Mouse (Mus musculus) hindbrain, embryonic 12.5 days (tissue): ENCODE measurements around the gene 1700025B11Rik. TPM values are rescaled to one million over a fixed set of nuclear protein-coding genes. Genes with fewer than 3 reads are reported as not detected.
"Not testable (repeated sequence)": the region's sequence is repeated elsewhere in the genome, so short reads cannot be mapped to it uniquely, and the experiment has no call there.

ENCODE experiments used
- ATAC-seq: fragments of 200-750 bp; cut with Nextera tagmentation; 2 replicates; pipeline ENCODE4 v1.8.0; 2017; ENCODE audit warnings: moderate TSS enrichment; ENCODE audit not compliant: low FRiP score
- H3K27ac ChIP-seq: fragments of 300-500 bp; sonication (generic); 2 replicates; pipeline ENCODE4 v1.5.1; 2016; ENCODE audit warnings: mild to moderate bottlenecking
- H3K27me3 ChIP-seq: fragments of 300-500 bp; sonication (generic); 2 replicates; pipeline ENCODE4 v1.6.1; 2016; ENCODE audit warnings: mild to moderate bottlenecking
- H3K36me3 ChIP-seq: fragments of 300-500 bp; sonication (generic); 2 replicates; pipeline ENCODE4 v1.6.1; 2016; ENCODE audit warnings: mild to moderate bottlenecking
- H3K4me1 ChIP-seq: fragments of 300-500 bp; sonication (generic); 2 replicates; pipeline ENCODE4 v1.6.1; 2016
- H3K4me2 ChIP-seq: fragments of 300-500 bp; sonication (generic); replicated peaks from 2 replicates; pipeline ENCODE4 v1.6.1; 2016; ENCODE audit warnings: mild to moderate bottlenecking
- H3K4me3 ChIP-seq: fragments of 300-500 bp; sonication (generic); 2 replicates; pipeline ENCODE4 v1.5.1; 2016; ENCODE audit warnings: mild to moderate bottlenecking
- H3K9ac ChIP-seq: fragments of 300-500 bp; sonication (generic); 2 replicates; pipeline ENCODE4 v1.6.1; 2016; ENCODE audit warnings: mild to moderate bottlenecking, moderate library complexity
- H3K9me3 ChIP-seq: fragments of 300-500 bp; sonication (generic); replicated peaks from 2 replicates; pipeline ENCODE4 v1.6.1; 2016; ENCODE audit warnings: mild to moderate bottlenecking
- WGBS: fragments of 180-500 bp; shearing (Covaris S2); methylation state at CpG from one replicate; pipeline ENCODE4 v1.1.7; 2016; 5-methylcytosine and 5-hydroxymethylcytosine counted together
- polyA plus RNA-seq: library from polyadenylated mRNA; unstranded; fragments of >200 nt; fragmentation: Nextera tagmentation; extraction: Ambion mirVana; gene quantifications from 2 replicates; pipeline ENCODE4 v1.2.1, GENCODE M21; 2016

The 1700025B11Rik gene
- polyA plus RNA-seq, 1 experiment from 2014 or later, result not detected

DNA sequence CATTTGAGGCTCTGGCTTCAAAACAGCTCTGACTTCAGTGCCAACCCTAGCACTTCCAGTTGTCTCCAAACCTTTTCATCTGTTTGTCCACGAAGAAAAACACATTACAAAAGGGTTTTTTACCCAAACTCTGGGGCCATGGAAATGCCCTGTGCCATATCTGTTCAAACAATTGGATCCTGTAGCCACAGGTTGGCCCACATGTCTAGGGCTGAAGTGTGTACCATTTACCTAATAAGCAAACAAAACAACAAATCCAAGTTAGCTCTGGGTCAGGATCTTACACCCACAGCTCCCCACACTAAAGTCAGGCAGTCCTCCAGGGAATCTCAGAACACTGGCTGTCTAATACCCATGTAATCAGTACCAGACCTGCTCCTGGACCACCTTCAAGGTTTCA, 22.5 kb downstream of the 1700025B11Rik start:
- not testable (repeated sequence) for H3K4me2 ChIP-seq, H3K9ac ChIP-seq, ATAC-seq, H3K27ac ChIP-seq, H3K36me3 ChIP-seq, H3K27me3 ChIP-seq, H3K4me1 ChIP-seq, H3K4me3 ChIP-seq, H3K9me3 ChIP-seq
- WGBS, result 47% methylated on average over 1 of the region's 1 CpGs

DNA sequence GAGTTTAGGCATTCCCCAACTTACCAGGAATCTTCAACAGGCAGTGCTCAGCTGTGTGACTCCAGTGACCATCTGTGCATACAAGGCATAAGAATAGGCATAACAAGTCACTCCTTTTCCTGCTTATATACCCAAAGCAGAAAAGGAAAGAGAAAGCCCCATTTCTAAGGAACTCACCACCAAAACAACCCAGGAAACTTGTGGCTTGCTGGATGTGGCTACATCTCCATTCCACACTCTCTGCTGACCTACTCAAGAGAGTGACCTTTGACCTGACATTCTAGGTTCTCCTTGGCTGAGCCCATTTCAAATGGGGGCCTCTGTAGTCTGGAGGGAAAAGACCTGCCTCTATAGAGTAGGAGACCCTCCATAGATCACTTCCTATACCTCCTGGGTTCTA, 28.5 kb downstream of the 1700025B11Rik start, which contains the start of gene Apol7c:
Apol7c (minus strand) TSS at position 101 of the 400 bp plus-strand sequence.
- Histone ChIP-seq H3K27ac (no peak within 1 kb of the TSS), H3K4me2 (no peak within 1 kb of the TSS), H3K9me3 (no peaks in the 10 kb centered on the region), H3K4me1 (no peaks in the 10 kb centered on the region), H3K27me3 (no peaks in the 10 kb centered on the region), H3K36me3 (no peaks in the 10 kb centered on the region), H3K9ac (no peak within 1 kb of the TSS), H3K4me3 (no peak within 1 kb of the TSS)
- ATAC-seq, result no peak

DNA sequence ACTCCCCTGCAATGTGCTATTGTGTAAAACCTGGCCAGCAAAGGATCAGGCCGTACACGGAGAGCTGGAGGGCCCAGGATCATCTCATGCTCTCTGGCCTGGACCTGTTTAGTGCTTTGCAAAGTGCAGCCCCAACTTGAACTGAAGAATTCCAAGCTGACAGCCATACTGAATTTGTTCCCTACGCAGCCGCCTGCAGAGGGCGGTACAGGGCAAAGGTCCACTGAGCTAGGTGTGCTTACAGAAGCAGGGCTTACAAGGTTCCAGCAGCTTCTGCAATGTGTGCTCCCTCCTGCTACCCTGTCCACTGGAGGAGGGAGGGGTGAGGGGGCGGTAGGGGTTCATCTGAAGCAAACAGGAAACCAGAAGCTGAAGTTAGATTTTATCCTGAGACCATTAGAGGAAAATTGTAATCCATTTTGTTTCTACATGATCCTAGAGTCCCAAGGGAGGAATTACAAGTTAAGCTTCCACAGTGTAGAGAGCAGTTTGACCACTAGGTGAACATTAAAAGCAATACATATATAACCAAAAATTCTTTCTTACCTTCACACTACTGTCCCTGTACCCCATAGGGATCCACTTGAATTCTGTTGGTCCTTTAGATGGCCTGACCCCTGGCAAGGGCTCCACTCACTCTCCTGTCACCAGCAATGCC, 38.4 kb downstream of the 1700025B11Rik start:
- WGBS, result 16% methylated on average over 6 of the region's 6 CpGs
- not testable (repeated sequence) for H3K9ac ChIP-seq, H3K27ac ChIP-seq, H3K4me2 ChIP-seq, ATAC-seq, H3K36me3 ChIP-seq, H3K27me3 ChIP-seq, H3K4me3 ChIP-seq, H3K9me3 ChIP-seq, H3K4me1 ChIP-seq

DNA sequence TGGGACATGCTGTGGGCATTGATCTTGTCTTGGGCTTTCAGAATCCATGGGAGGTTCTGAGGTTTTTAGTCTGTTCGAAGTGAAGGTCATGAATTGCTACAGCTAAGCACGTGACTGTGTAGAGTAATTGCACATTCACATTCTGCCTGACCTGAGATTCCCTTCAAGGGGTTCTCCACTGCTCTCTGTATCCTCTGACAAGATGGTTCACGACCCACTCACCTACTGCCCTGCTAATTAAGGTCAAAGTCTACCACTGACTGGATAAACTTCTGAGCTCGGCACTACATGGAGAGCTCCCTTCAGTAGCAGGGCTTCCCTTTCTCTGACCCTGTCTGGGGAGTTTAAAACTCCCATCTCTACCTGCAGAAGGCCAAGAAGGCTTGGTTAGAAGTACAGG, 41.1 kb downstream of the 1700025B11Rik start:
- not testable (repeated sequence) for H3K9ac ChIP-seq, H3K4me1 ChIP-seq, H3K36me3 ChIP-seq, H3K4me2 ChIP-seq, H3K4me3 ChIP-seq, ATAC-seq, H3K27me3 ChIP-seq, H3K9me3 ChIP-seq, H3K27ac ChIP-seq
- 81% methylated on average over 4 of the region's 4 CpGs for WGBS

Other genes starting within 250 kb of the 1700025B11Rik start
- not detected in 2 replicates for gene Apol7a, start 162.8 kb downstream of the 1700025B11Rik start, polyA plus RNA-seq
- not detected in 2 replicates for gene Apol9a, start 150.8 kb downstream of the 1700025B11Rik start, polyA plus RNA-seq
- not detected in 2 replicates for gene Apol7b, start 114.4 kb downstream of the 1700025B11Rik start, polyA plus RNA-seq
- gene Apol10a, start 84.8 kb downstream of the 1700025B11Rik start, polyA plus RNA-seq, result not detected in 2 replicates
- not detected in 2 replicates for gene Apol11a, start 53.6 kb downstream of the 1700025B11Rik start, polyA plus RNA-seq
- gene Apol7c, start 28.6 kb downstream of the 1700025B11Rik start, polyA plus RNA-seq, result not detected in 2 replicates
- gene Apol10b, start 34.2 kb upstream of the 1700025B11Rik start, polyA plus RNA-seq, result 0.09 and 0.21 TPM in 2 replicates
- not detected in 2 replicates for gene Gm36245, start 37.4 kb upstream of the 1700025B11Rik start, polyA plus RNA-seq
- gene Apol11b, start 81.4 kb upstream of the 1700025B11Rik start, polyA plus RNA-seq, result not detected in 2 replicates
- not detected in 2 replicates for gene Apol7e, start 137.0 kb upstream of the 1700025B11Rik start, polyA plus RNA-seq
- not detected in 2 replicates for gene Apol9b, start 167.1 kb upstream of the 1700025B11Rik start, polyA plus RNA-seq
- 0.22 and 0.47 TPM in 2 replicates for gene Apol8, start 195.1 kb upstream of the 1700025B11Rik start, polyA plus RNA-seq